In genomic region chr9:102288356-102288755, GRCm38 (mm10) we compare ENCODE assay signal across 14 mouse cellular contexts.
"Had no signal": no experiment of that assay in that cellular context is flagged by ENCODE, and none has a peak within 500 bp of the region (broad histone marks: within the 10 kb centered on the region; RNA-seq: fewer than 3 reads in every experiment).

No protein-coding gene starts in this region.

- H3K4me3 ChIP-seq: layer of hippocampus, adult 2 months; liver, embryonic 15.5 days; midbrain, embryonic 13.5 days; neural tube, embryonic 12.5 days; stomach, embryonic 15.5 days had no signal

- H3K27ac ChIP-seq: kidney, postnatal 0 days; layer of hippocampus, adult 2 months; liver, embryonic 15.5 days; midbrain, embryonic 13.5 days; neural tube, embryonic 12.5 days; stomach, embryonic 15.5 days had no signal

- DNase-seq: kidney, postnatal 36 days; left cerebral cortex, postnatal 4 days; lung, adult 2 months; lung, postnatal 36 days; retina, postnatal 1 day; right cerebral cortex, postnatal 4 days; thymus, adult 2 months; thymus, postnatal 25 days had no signal
